Mouse (Mus musculus) CH12.LX (cell line): ENCODE results near the gene Fam114a1.

Source experiments
- CTCF ChIP-seq, 2 experiments: IDR thresholded peaks in 1 of 2; conservative IDR thresholded peaks in 1 of 2; 2 replicates each; pipeline ENCODE4 v1.5.1; 2011 to 2012; ENCODE audit warnings: low read depth in 2 of 2, low read length in 2 of 2, improper control_type of control experiment in 1 of 2, inconsistent platforms in 1 of 2, mild to moderate bottlenecking in 1 of 2, moderate library complexity in 1 of 2
- ELF1 ChIP-seq: IDR thresholded peaks from 2 replicates; pipeline ENCODE4 v1.6.1; 2014; ENCODE audit warnings: low read depth, mild to moderate bottlenecking, inconsistent platforms, low read length, improper control_type of control experiment
- EP300 ChIP-seq: IDR thresholded peaks from 2 replicates; pipeline ENCODE4 v1.6.1; 2011; ENCODE audit warnings: low read length, improper control_type of control experiment
- MEF2A ChIP-seq: IDR thresholded peaks from 2 replicates; pipeline ENCODE4 v1.6.1; 2014; ENCODE audit warnings: low read depth, mild to moderate bottlenecking, inconsistent platforms, low read length, improper control_type of control experiment, borderline replicate concordance
- PAX5 ChIP-seq: IDR thresholded peaks from 2 replicates; pipeline ENCODE4 v1.6.1; 2012; ENCODE audit warnings: low read length, inconsistent platforms, mixed read lengths
- POLR2A ChIP-seq: IDR thresholded peaks from 2 replicates; pipeline ENCODE4 v1.6.1; 2011; ENCODE audit warnings: low read depth, mild to moderate bottlenecking, improper control_type of control experiment, low read length
- USF2 ChIP-seq: conservative IDR thresholded peaks from 2 replicates; pipeline ENCODE4 v1.6.1; 2011; ENCODE audit warnings: low read depth, low read length, improper control_type of control experiment
- ZKSCAN1 ChIP-seq: IDR thresholded peaks from 2 replicates; pipeline ENCODE4 v1.6.1; 2012; ENCODE audit warnings: low read depth, inconsistent platforms, low read length, improper control_type of control experiment, borderline replicate concordance
- ZNF384 ChIP-seq: IDR thresholded peaks from 2 replicates; pipeline ENCODE4 v1.6.1; 2012; ENCODE audit warnings: low read depth, low read length, improper control_type of control experiment, inconsistent platforms

DNA sequence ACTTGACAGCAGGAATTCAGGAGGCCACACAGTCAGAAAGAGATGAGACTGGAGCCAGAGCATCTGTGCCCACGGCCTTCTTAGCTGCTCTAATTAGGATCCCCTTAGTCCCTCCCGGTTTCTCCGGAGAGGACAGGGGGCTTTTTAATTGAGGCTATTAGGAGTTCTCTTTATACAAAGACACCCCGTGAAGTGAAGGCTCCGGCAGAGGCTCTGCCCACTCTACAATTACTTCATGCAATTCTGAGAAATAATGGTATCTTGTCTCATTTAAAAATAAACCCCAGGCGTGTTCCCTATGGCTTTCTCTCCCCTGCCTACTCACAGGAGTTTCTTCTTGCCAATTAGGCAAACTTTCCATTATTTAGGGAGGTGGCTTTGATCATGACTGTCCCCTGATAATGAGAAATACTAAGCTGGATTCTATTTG is 101.8 kb downstream of the Fam114a1 start:
- TF ChIP-seq CTCF (conservative IDR thresholded peaks at IDR 0.05 in 1 of 2, IDR thresholded peaks at IDR 0.05 in 1 of 2; ENCODE audit: low read depth in 2 of 2, low read length in 2 of 2) (no peak), USF2 (no peak), ZNF384 (no peak), PAX5 (no peak), MEF2A (no peak), POLR2A (no peak), EP300 (no peak), ELF1 (no peak), ZKSCAN1 (no peak)
